Mouse (Mus musculus) spleen, adult 2 months (tissue): ENCODE data around the gene Slc22a17. TPM values are rescaled to one million over a fixed set of nuclear protein-coding genes. Genes with fewer than 3 reads are reported as not detected.

Source experiments
- DNase-seq, 2 experiments: peaks; one replicate each; pipeline versions ENCODE4 v3.0.0 to v3.0.0-alpha.2; 2012 to 2021; ENCODE audit warnings: low spot score in 2 of 2, low read depth in 1 of 2
- H3K27ac ChIP-seq: fragments of 200-500 bp; 2 replicates; pipeline ENCODE4 v1.5.1; 2012; ENCODE audit warnings: low read length, inconsistent platforms; ENCODE audit not compliant: insufficient read depth
- H3K27me3 ChIP-seq: fragments of 200-500 bp; 2 replicates; pipeline ENCODE4 v1.6.1; 2012; ENCODE audit warnings: mild to moderate bottlenecking, moderate library complexity, low read length, inconsistent platforms; ENCODE audit not compliant: control insufficient read depth, insufficient read depth
- H3K36me3 ChIP-seq: fragments of 200-500 bp; 2 replicates; pipeline ENCODE4 v1.6.1; 2012; ENCODE audit warnings: mild to moderate bottlenecking, low read length, inconsistent platforms; ENCODE audit not compliant: control insufficient read depth, insufficient read depth
- H3K4me1 ChIP-seq: fragments of 200-500 bp; 2 replicates; pipeline ENCODE4 v1.6.1; 2011; ENCODE audit warnings: inconsistent platforms; ENCODE audit not compliant: control insufficient read depth, insufficient read depth, insufficient read length
- H3K4me3 ChIP-seq: fragments of 200-500 bp; 2 replicates; pipeline ENCODE4 v1.5.1; 2011; ENCODE audit warnings: mild to moderate bottlenecking, inconsistent platforms; ENCODE audit not compliant: insufficient read depth, insufficient read length; ENCODE audit errors: extremely low read depth
- CTCF ChIP-seq: fragments of 200-500 bp; IDR thresholded peaks from 2 replicates; pipeline ENCODE4 v1.5.1; 2011; ENCODE audit warnings: mild to moderate bottlenecking, inconsistent platforms; ENCODE audit not compliant: insufficient read depth, insufficient read length, insufficient replicate concordance; ENCODE audit errors: extremely low read depth
- POLR2A ChIP-seq: fragments of 200-500 bp; IDR thresholded peaks from 2 replicates; pipeline ENCODE4 v1.6.1; 2011; ENCODE audit warnings: low read depth, low read length, inconsistent platforms
- WGBS: fragments of 180-500 bp; shearing (Covaris S2); methylation state at CpG from one replicate; pipeline ENCODE4 v1.1.7; 2018; 5-methylcytosine and 5-hydroxymethylcytosine counted together
- polyA plus RNA-seq: library from polyadenylated mRNA; depleted of rRNA; stranded (reverse); fragments of >200 nt; gene quantifications from 2 replicates; pipeline ENCODE4 v1.2.3, GENCODE M21; 2012

Slc22a17 gene
- polyA plus RNA-seq, 1 experiment = 18.5 TPM

DNA sequence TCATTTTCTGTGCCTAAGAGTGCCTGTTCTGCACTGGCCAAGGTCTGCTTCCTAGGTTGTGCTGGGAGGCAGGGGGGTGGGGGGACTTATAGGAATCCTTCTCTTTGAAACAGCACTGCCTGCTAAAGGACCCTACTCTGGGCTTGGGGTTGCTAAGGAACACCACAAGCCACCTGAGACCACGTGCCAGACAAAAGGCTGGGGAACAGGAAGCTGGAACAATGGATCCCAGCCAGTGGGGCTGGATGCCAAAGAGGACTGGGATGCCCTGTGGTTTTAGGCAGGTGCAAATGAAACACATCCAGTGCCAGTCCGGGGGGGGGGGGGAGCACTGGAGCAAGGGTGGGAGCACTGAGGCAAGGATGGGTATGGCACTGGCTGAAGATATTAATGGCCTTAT, 17.5 kb upstream of the Slc22a17 start:
- Histone ChIP-seq H3K4me3 (no peak overlapping the region), H3K27ac (no peak overlapping the region), H3K36me3 (no peaks in the 10 kb centered on the region), H3K4me1 (no peaks in the 10 kb centered on the region; the same call in 1 of the 2 replicates), H3K27me3 (peaks cover 13% of the 10 kb centered on the region)
- no peak for DNase-seq
- WGBS = 25% methylated on average over 2 of the region's 2 CpGs
- TF ChIP-seq POLR2A (no peak), CTCF (no peak)

GRCm38 (mm10) chr14:54929801-54930200, 16.9 kb upstream of the Slc22a17 start:
- H3K4me3 ChIP-seq = no peak overlapping the region
- 84% methylated on average over 5 of the region's 5 CpGs for whole genome bisulfite sequencing
- no peaks in the 10 kb centered on the region for H3K36me3 ChIP-seq
- H3K27me3 ChIP-seq = peaks cover 15% of the 10 kb centered on the region
- TF ChIP-seq POLR2A (no peak), CTCF (no peak)
- DNase-seq = no peak
- no peak overlapping the region for H3K27ac ChIP-seq
- no peaks in the 10 kb centered on the region; the same call in 1 of the 2 replicates for H3K4me1 ChIP-seq

DNA sequence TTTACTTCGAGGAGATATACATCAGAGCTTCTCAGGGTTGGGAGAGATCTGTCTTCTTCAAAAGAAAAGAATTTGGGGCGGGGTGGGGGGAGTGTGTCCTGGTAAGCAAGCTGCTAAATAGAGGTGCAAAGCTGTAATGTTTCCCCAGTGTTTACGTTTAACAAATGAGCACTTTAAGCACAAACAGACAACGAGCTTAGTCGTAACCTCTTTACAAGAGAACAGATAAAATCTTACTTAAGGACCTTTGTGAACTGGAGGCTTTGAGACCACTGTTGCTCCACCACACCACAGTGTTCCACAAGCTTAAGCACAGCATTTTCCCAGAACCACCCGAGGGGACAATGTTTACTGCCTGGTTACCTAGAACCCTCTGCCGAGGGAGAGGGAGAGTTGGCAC, 14.4 kb upstream of the Slc22a17 start:
- DNase-seq = no peak
- no peaks in the 10 kb centered on the region; the same call in 1 of the 2 replicates for H3K4me1 ChIP-seq
- WGBS = 47% methylated on average over 7 of the region's 7 CpGs
- H3K27me3 ChIP-seq = peaks cover 16% of the 10 kb centered on the region
- H3K4me3 ChIP-seq = no peak overlapping the region
- TF ChIP-seq CTCF = no peak
- no peak for TF ChIP-seq POLR2A
- no peak overlapping the region for H3K27ac ChIP-seq
- no peaks in the 10 kb centered on the region for H3K36me3 ChIP-seq

GRCm38 (mm10) chr14:54926401-54927158, 13.6 kb upstream of the Slc22a17 start:
- no peaks in the 10 kb centered on the region for H3K36me3 ChIP-seq
- H3K4me1 ChIP-seq = no peaks in the 10 kb centered on the region; the same call in 1 of the 2 replicates
- peak overlapping the region; percentile 21; the same call in 1 of the 2 replicates for H3K4me3 ChIP-seq
- 3% methylated on average over 52 of the region's 58 CpGs for WGBS
- H3K27ac ChIP-seq = no peak overlapping the region
- peaks cover 16% of the 10 kb centered on the region for H3K27me3 ChIP-seq
- TF ChIP-seq CTCF = no peak
- TF ChIP-seq POLR2A = no peak
- no peak for DNase-seq

GRCm38 (mm10) chr14:54925349-54926342, 12.7 kb upstream of the Slc22a17 start, which contains the start of gene Efs:
TSS of gene Efs (minus strand) at chr14:54926126.
- peaks cover 16% of the 10 kb centered on the region for H3K27me3 ChIP-seq

DNA sequence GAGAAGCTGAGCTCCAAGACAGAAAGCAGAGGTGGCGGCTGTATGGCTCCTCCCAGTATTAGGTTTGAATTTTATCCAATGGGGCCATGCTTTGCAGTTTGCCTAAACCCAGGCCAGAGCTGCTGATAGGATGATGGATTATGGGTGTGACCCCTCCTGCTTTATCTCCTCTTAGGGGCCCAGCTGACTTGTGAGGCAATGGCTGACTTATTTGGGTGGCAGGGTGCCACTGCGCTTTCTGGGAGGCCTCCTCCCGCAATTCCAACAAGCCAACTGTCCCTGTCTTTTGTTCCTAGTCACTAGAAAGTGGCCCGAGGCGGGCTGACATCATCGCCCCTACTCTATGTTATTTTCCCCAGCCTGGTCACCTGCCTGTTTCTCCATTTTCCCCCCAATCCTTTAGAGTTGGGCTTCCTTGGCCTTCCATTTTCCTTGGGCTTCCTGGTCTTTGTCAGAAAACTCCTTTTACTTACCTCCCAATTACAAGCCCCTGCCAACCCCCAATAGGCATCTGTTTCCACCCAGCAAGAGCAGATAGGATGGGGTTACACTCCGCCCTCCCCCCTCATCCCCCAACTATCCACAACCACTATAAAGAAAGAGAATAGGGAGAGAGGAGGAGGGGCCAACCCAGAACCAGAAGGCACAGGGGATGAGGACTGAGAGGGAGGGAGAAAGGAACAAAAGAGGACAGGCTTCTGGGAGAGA, 11.9 kb upstream of the Slc22a17 start:
- H3K27ac ChIP-seq = no peak overlapping the region
- no peak overlapping the region for H3K4me3 ChIP-seq
- TF ChIP-seq POLR2A (no peak), CTCF (no peak)
- H3K4me1 ChIP-seq = no peaks in the 10 kb centered on the region; the same call in 1 of the 2 replicates
- H3K36me3 ChIP-seq = no peaks in the 10 kb centered on the region
- DNase-seq = no peak
- peaks cover 14% of the 10 kb centered on the region for H3K27me3 ChIP-seq
- 86% methylated on average over 7 of the region's 7 CpGs for WGBS

More at GRCm38 (mm10) chr14:54925349-54926342, 12.7 kb upstream of the Slc22a17 start, which contains the start of gene Efs:
- TF ChIP-seq POLR2A (no peak), CTCF (no peak)
- Histone ChIP-seq H3K4me1 (no peaks in the 10 kb centered on the region; the same call in 1 of the 2 replicates), H3K27ac (peak within 1 kb of the TSS; percentile 31; the same call in 1 of the 2 replicates), H3K4me3 (peak within 1 kb of the TSS; percentile 21; the same call in 1 of the 2 replicates), H3K36me3 (no peaks in the 10 kb centered on the region)
- DNase-seq = no peak
- 15% methylated on average over 52 of the region's 57 CpGs for WGBS
